Mouse (Mus musculus) gastrocnemius, adult 2 months (tissue): ENCODE measurements at regions not wholly inside any gene's neighbourhood (a gene's known extent, or its start where the extent isn't known, plus 50 kb on each side); places are given as distances from the start of the nearest gene placed in this dataset.

ENCODE experiments used
- DNase-seq: peaks from one replicate; pipeline ENCODE4 v3.0.0; 2022
- H3K27ac ChIP-seq: fragments of 200-600 bp; 2 replicates; pipeline ENCODE4 v1.8.1; 2022; ENCODE audit warnings: mild to moderate bottlenecking
- H3K4me3 ChIP-seq: fragments of 200-600 bp; 2 replicates; pipeline ENCODE4 v1.8.1; 2022; ENCODE audit warnings: mild to moderate bottlenecking, moderate library complexity
- CTCF ChIP-seq: fragments of 200-600 bp; IDR thresholded peaks from 2 replicates; pipeline ENCODE4 v1.8.1; 2022; ENCODE audit warnings: antibody characterized with exemption, mild to moderate bottlenecking, moderate library complexity
- intact Hi-C: fragments of 180-260 bp; cut with DNase I; formaldehyde crosslinking; loops from one replicate; pipeline ENCODE4 v1.15.1; 2025

DNA sequence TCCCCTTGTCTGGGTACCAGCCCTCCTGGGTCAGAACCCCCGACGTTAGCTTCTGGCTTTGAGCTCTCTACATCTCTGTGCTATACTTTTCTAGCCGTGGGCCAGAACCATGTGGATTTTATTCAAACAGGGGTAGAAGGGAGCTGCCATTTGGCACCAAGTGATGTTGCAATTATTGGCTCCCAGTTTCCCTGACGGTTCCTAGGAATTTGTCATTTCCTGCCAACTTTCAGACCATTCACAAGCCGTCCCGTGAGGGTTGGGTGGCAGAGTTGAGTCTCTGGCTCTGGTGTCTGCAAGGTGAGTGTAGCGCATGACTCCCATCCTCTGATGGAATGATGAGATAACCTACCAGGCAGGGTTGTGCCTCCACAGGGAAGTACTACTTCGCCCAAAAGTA lies 181.2 kb upstream of the Zdhhc25 start:
- no peak for DNase-seq
- TF ChIP-seq CTCF = no peak

DNA sequence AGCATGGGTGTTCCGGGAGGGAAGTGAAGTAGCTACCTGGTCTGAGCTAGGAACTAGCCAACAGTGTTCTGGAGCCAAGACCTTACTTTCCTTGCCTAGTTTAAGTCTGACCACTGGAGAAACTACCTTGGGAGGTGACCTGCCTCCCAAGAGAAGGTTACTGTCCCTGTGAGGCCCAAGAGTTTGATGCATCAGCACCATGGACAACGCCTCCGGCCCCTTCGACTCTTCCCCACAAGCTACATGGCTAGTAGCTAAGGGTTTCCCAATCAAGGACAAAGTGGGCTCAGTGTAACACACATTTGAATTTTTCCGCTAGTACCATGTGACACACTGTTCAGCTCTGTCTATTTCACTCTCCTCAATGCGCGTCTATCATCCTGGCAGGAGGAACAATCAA lies 171.7 kb upstream of the Zdhhc25 start:
- no peak for DNase-seq
- no peak overlapping the region for H3K27ac ChIP-seq
- no peak overlapping the region for H3K4me3 ChIP-seq
- no peak for TF ChIP-seq CTCF
- intact Hi-C loops = no loop called here

More for the DNA sequence above, 181.2 kb upstream of the Zdhhc25 start:
- Histone ChIP-seq H3K27ac (no peak overlapping the region), H3K4me3 (no peak overlapping the region)
- intact Hi-C loops = no loop called here

DNA sequence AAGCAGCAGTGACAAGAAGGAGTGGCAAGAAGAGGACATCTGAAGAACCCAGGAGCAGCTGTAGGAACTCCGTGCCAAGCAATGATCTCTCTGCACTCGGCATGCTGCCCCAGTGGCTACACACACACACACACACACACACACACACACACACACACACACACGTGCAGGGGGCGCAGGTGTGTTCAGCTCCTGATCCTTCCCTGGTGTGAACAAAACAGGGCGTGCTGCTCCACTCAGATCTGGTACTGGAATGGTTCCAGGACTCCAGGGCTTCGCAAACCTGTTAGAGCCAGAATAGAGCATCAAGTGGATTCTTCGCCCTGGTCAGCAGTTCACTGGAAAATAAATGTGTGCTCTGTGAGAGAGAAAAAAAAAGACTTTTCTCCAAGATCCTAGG lies 169.2 kb upstream of the Zdhhc25 start:
- Histone ChIP-seq H3K4me3 (no peak overlapping the region), H3K27ac (no peak overlapping the region)
- intact Hi-C loops = no loop called here
- no peak for DNase-seq
- no peak for TF ChIP-seq CTCF

DNA sequence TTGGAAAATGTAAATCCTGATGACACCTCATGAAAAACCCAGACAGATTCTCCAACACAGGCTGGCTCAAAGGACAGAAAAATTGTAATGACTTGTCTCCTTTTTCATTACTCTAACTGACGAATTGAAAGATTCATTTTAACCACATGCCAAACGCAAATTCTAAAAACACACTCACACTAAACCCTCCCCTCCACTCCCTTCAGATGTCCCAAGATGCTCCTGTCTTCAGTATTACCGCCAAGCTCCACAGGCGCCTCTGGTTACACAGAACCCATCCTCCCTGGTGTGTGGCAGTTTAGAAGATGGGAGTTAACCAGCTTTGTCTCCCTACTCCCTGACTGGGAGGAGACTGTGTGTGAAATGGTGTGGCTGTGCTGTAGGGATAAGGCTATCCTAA lies 151.8 kb upstream of the Zdhhc25 start:
- no peak overlapping the region for H3K27ac ChIP-seq
- DNase-seq = no peak
- TF ChIP-seq CTCF = no peak
- no peak overlapping the region for H3K4me3 ChIP-seq
- intact Hi-C loops = no loop called here

- no peak for TF ChIP-seq CTCF
- DNase-seq = no peak
- intact Hi-C loops = no loop called here
- H3K4me3 ChIP-seq = no peak overlapping the region
- no peak overlapping the region for H3K27ac ChIP-seq
Observed at GRCm38 (mm10) chr15:88451241-88451640, 148.9 kb upstream of the Zdhhc25 start.

DNA sequence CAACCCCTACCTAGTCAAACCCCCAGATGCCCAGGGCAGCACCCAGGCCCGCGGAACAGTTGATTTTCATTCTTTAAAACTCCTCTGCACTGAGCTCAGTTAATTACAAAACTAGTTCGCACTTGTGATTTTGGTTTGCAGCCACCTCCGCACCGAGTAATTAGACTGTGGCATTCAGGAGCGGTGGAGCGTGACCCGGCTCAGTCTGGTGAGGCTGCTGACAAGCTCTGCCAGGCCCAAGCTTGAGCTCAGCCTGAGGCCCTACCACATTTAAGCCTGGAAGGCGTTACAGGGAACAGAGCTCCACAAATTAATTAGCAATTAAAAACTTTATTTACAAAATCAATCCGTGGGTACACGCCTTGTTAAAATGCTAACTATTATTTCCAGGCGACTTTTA lies 132.0 kb upstream of the Zdhhc25 start:
- intact Hi-C loops = no loop called here
- Histone ChIP-seq H3K4me3 (no peak overlapping the region), H3K27ac (no peak overlapping the region)
- TF ChIP-seq CTCF = no peak
- no peak for DNase-seq

- intact Hi-C loops = no loop called here
- peak; percentile 13; the same call in 1 of the 2 replicates for TF ChIP-seq CTCF
- DNase-seq = no peak
- no peak overlapping the region for H3K4me3 ChIP-seq
- H3K27ac ChIP-seq = no peak overlapping the region
Observed at GRCm38 (mm10) chr15:88468810-88469209, 131.3 kb upstream of the Zdhhc25 start.

DNA sequence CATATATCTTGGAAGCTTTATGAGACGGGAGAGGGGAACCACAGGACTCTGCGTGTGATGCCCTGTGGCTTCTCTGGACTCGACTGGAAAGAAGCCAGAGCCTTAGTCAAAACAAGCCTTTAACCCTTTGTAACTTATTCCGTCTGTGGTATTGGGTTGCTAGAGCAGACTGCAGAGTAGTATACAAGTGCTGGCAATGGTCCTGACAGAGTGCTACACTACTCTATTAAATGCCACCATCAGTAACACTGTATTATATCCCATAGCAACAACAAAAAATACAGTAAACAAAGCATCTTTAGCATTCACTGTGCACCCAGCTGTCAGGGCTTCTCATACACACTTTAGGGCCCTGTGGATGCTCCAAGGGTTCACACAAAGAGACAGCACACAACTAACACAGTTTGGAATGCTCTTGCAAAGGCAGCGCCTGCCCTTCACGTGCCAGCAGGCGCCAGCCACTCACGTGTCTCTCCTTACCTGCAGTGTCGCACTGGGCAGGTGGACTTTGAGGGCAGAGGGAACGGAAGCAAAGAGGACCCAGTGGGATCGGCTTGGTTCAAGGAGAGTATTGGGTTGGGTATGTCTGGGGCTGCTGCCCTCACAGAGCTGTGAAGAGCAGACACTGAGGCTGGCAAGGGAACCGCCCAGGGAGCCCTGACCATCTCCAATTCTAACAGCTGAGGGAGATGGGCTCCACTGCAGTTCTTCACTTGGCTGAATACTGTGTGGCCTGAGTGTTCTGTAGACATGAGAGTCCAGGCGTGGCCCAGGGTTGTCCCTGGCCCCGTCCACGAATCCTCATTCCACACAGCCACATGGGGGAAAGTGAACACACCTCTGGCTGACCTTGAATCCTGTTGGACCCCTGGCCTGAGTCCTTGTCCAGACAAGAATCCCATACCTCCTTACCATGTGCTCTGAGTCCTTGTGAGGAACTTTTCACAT lies 130.3 kb upstream of the Zdhhc25 start:
- H3K4me3 ChIP-seq = no peak overlapping the region
- intact Hi-C loops = no loop called here
- H3K27ac ChIP-seq = no peak overlapping the region
- no peak for DNase-seq
- no peak for TF ChIP-seq CTCF

DNA sequence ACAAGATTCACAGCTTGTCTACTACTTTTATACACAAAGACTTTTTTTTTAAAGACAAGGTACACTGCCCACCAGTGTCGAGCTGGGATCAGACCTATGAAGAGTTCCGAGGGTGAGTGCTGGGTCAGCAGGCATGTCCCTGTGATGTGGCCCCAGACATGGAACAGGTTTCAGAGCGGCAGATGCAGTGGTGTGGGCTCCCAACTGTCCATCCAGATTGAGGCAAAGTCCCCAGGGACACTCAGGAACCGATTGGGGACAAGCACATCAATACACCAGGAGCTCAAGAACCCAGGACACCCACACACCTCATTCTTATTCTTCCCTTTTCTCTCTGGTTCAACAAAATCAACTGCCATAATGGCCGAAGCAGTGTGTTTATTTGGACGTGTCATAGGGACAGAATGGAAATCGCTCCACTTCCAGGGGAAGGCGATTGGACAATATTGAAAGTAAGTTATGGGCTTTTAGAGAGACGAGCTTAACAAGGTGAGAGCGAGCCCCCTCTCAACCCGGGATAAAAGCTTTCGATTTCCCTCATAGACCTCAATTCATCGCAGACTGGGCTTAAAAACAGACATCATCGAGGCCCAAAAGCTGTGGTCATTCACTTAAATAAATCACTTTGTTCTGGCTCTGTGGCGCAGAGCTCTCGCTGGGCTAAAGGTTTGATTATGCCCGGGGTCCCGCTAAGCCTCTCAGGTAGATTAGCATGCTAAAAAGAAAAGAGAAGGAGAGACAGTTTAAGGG lies 127.6 kb upstream of the Zdhhc25 start:
- DNase-seq = no peak
- no peak overlapping the region for H3K27ac ChIP-seq
- intact Hi-C loops = no loop called here
- H3K4me3 ChIP-seq = no peak overlapping the region
- TF ChIP-seq CTCF = no peak

DNA sequence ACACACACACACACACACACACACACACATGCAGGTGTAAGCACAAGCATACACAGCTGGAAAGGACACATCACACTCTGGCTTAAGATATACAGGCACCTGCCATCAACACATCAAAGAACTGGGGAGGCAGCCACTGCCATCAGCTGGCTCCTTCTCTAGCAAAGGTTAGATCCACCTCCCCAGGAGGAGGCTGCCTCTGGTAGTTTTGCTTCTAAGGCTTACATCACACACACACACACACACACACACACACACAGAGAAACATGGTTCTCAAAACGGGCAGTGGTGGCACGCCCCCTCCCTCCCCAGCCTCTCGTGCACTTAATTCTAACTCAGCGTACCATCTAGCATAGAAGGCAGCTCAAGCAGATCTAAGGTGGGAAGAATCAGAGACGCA lies 126.9 kb upstream of the Zdhhc25 start:
- no peak for TF ChIP-seq CTCF
- DNase-seq = no peak
- Histone ChIP-seq H3K4me3 (no peak overlapping the region), H3K27ac (no peak overlapping the region)
- intact Hi-C loops = no loop called here

GRCm38 (mm10) chr15:88483471-88483870 lies 116.6 kb upstream of the Zdhhc25 start:
- Histone ChIP-seq H3K27ac (no peak overlapping the region), H3K4me3 (no peak overlapping the region)
- intact Hi-C loops = no loop called here
- DNase-seq = no peak
- no peak for TF ChIP-seq CTCF

DNA sequence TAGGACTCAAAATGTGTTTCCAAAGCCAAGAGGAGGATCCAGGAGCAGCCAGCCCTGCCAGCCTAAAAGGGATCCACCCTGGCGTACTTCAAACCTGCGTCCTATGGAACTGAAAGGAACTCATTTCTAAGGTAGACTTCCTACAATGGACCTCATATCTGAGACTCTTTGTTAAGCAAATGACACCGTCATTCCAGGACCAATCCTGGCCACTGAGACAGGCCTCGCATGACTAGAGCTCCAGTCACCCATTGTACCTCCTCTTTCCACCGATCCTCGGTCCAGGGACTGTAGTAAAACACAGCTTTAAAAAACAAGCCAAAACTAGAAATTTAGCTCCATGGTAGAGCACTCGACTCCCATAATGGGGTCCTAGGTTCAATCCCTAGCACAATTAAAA lies 110.4 kb upstream of the Zdhhc25 start:
- intact Hi-C loops = no loop called here
- H3K27ac ChIP-seq = no peak overlapping the region
- no peak for TF ChIP-seq CTCF

GRCm38 (mm10) chr15:88490316-88491090 lies 109.6 kb upstream of the Zdhhc25 start:
- H3K4me3 ChIP-seq = no peak overlapping the region
- no peak overlapping the region for H3K27ac ChIP-seq
- DNase-seq = no peak
- no peak for TF ChIP-seq CTCF
- intact Hi-C loops = no loop called here

More for the DNA sequence above, 110.4 kb upstream of the Zdhhc25 start:
- no peak overlapping the region for H3K4me3 ChIP-seq
- no peak for DNase-seq
